Mouse (Mus musculus): ENCODE results near the gene Cdca3. TPM values are rescaled to one million over a fixed set of nuclear protein-coding genes. Genes with fewer than 3 reads are reported as not detected.

The Cdca3 gene
- 128 and 137 TPM in 2 replicates for total RNA-seq (2012; rRNA removed)

GRCm38 (mm10) chr6:124828868-124829798, at the start of gene Cdca3, which contains the start of gene Usp5:
Gene Cdca3 (plus strand): TSS chr6:124829547.
Gene Usp5 (minus strand): TSS chr6:124829484.
- Histone ChIP-seq H3K4me3 (ENCODE audit: insufficient read depth in 1 of 2, low read depth in 1 of 2, low read length in 2 of 2, poor library complexity in 1 of 2, severe bottlenecking in 1 of 2) (peak within 1 kb of the TSS; percentile 83 to 90), H3K9me3 (ENCODE audit: control insufficient read depth, insufficient read depth, low read depth, low read length) (no peaks in the 10 kb centered on the region), H3K9ac (ENCODE audit: insufficient read depth, low read depth, low read length, poor library complexity, severe bottlenecking) (peak within 1 kb of the TSS; percentile 90), H3K36me3 (ENCODE audit: control insufficient read depth, insufficient read depth, low read length, poor library complexity, severe bottlenecking) (peaks cover 40% of the 10 kb centered on the region), H3K4me1 (ENCODE audit: control insufficient read depth in 2 of 2, insufficient read depth in 2 of 2, low read length in 2 of 2, poor library complexity in 1 of 2) (peaks cover 2% of the 10 kb centered on the region in 2 experiments; a peak in 2 of 4 replicates), H3K27ac (ENCODE audit: insufficient read depth, low read depth, low read length, poor library complexity, severe bottlenecking) (peak within 1 kb of the TSS; percentile 60)
- peak; percentile 99 for DNase-seq (ENCODE audit: low read depth, low spot score)
- in situ Hi-C loops (cut with MboI; ENCODE audit: low sequenced_read_pairs in 2 of 2, unreplicated experiment in 2 of 2) = no loop called here
- TF ChIP-seq ZNF384 (IDR thresholded peaks at IDR 0.05; ENCODE audit: low read depth, low read length) (no peak), CHD2 (IDR thresholded peaks at IDR 0.05; ENCODE audit: low read depth, low read length) (peak; percentile 89), HCFC1 (IDR thresholded peaks at IDR 0.05; ENCODE audit: borderline replicate concordance, insufficient read depth, low read length) (peak; percentile 99), MAFK (IDR thresholded peaks at IDR 0.05; ENCODE audit: insufficient read depth, low read depth, low read length) (no peak), ZC3H11A (IDR thresholded peaks at IDR 0.05; ENCODE audit: borderline replicate concordance, low read depth, low read length) (no peak)

GRCm38 (mm10) chr6:124779984-124780416, 49.3 kb upstream of the Cdca3 start:
- no peak overlapping the region for H3K27ac ChIP-seq (ENCODE audit: insufficient read depth, low read depth, low read length, poor library complexity, severe bottlenecking)
- DNase-seq (ENCODE audit: low read depth, low spot score) = no peak
- no peak overlapping the region for H3K9ac ChIP-seq (ENCODE audit: insufficient read depth, low read depth, low read length, poor library complexity, severe bottlenecking)

DNA sequence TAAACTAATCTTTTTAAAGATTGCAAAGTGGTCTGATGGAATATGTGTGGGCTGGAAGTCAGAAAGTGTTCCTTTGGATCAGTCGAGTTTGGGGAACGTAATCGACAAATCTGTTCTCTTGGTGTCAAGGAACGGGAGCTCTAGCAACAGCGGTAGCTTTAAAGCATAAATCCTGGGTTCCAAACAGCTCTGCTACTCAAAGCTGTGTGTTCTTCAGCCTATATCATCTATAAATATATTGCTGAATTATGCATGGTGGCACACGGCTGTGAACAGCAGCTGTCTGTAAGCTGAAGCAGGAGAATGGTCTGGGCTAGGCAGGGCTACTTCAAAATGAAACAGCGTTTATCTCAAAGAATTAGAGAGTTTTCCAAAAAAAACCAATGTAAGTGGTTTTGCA, 48.4 kb upstream of the Cdca3 start:
- DNase-seq (ENCODE audit: low read depth, low spot score) = no peak
- Histone ChIP-seq H3K4me3 (ENCODE audit: insufficient read depth in 1 of 2, low read depth in 1 of 2, low read length in 2 of 2, poor library complexity in 1 of 2, severe bottlenecking in 1 of 2) (no peak overlapping the region), H3K27ac (ENCODE audit: insufficient read depth, low read depth, low read length, poor library complexity, severe bottlenecking) (no peak overlapping the region), H3K9me3 (ENCODE audit: control insufficient read depth, insufficient read depth, low read depth, low read length) (no peaks in the 10 kb centered on the region), H3K4me1 (ENCODE audit: control insufficient read depth in 2 of 2, insufficient read depth in 2 of 2, low read length in 2 of 2, poor library complexity in 1 of 2) (peaks cover 3 to 8% of the 10 kb centered on the region in 2 experiments; a peak in 3 of 4 replicates), H3K36me3 (ENCODE audit: control insufficient read depth, insufficient read depth, low read length, poor library complexity, severe bottlenecking) (no peaks in the 10 kb centered on the region), H3K9ac (ENCODE audit: insufficient read depth, low read depth, low read length, poor library complexity, severe bottlenecking) (no peak overlapping the region)
- in situ Hi-C loops (cut with MboI; ENCODE audit: low sequenced_read_pairs in 2 of 2, unreplicated experiment in 2 of 2) = no loop called here
- no peak for TF ChIP-seq ZC3H11A (IDR thresholded peaks at IDR 0.05; ENCODE audit: borderline replicate concordance, low read depth, low read length)

More at GRCm38 (mm10) chr6:124779984-124780416, 49.3 kb upstream of the Cdca3 start:
- TF ChIP-seq CHD2 (IDR thresholded peaks at IDR 0.05; ENCODE audit: low read depth, low read length) (no peak), ZC3H11A (IDR thresholded peaks at IDR 0.05; ENCODE audit: borderline replicate concordance, low read depth, low read length) (no peak), MAFK (IDR thresholded peaks at IDR 0.05; ENCODE audit: insufficient read depth, low read depth, low read length) (no peak), HCFC1 (IDR thresholded peaks at IDR 0.05; ENCODE audit: borderline replicate concordance, insufficient read depth, low read length) (no peak), ZNF384 (IDR thresholded peaks at IDR 0.05; ENCODE audit: low read depth, low read length) (no peak)
- Histone ChIP-seq H3K4me1 (ENCODE audit: control insufficient read depth in 2 of 2, insufficient read depth in 2 of 2, low read length in 2 of 2, poor library complexity in 1 of 2) (peaks cover 3 to 8% of the 10 kb centered on the region in 2 experiments; a peak in 3 of 4 replicates), H3K4me3 (ENCODE audit: insufficient read depth in 1 of 2, low read depth in 1 of 2, low read length in 2 of 2, poor library complexity in 1 of 2, severe bottlenecking in 1 of 2) (peak overlapping the region; percentile 9 to 19; a peak in 2 of 4 replicates), H3K36me3 (ENCODE audit: control insufficient read depth, insufficient read depth, low read length, poor library complexity, severe bottlenecking) (no peaks in the 10 kb centered on the region), H3K9me3 (ENCODE audit: control insufficient read depth, insufficient read depth, low read depth, low read length) (no peaks in the 10 kb centered on the region)
- in situ Hi-C loops (cut with MboI; ENCODE audit: low sequenced_read_pairs in 2 of 2, unreplicated experiment in 2 of 2) = no loop called here

GRCm38 (mm10) chr6:124782436-124782835, 46.9 kb upstream of the Cdca3 start:
- no peaks in the 10 kb centered on the region for H3K36me3 ChIP-seq (ENCODE audit: control insufficient read depth, insufficient read depth, low read length, poor library complexity, severe bottlenecking)
- TF ChIP-seq ZNF384 (IDR thresholded peaks at IDR 0.05; ENCODE audit: low read depth, low read length) (no peak), HCFC1 (IDR thresholded peaks at IDR 0.05; ENCODE audit: borderline replicate concordance, insufficient read depth, low read length) (no peak), CHD2 (IDR thresholded peaks at IDR 0.05; ENCODE audit: low read depth, low read length) (no peak), ZC3H11A (IDR thresholded peaks at IDR 0.05; ENCODE audit: borderline replicate concordance, low read depth, low read length) (no peak), MAFK (IDR thresholded peaks at IDR 0.05; ENCODE audit: insufficient read depth, low read depth, low read length) (no peak)
- no peaks in the 10 kb centered on the region for H3K9me3 ChIP-seq (ENCODE audit: control insufficient read depth, insufficient read depth, low read depth, low read length)
- peaks cover 3 to 14% of the 10 kb centered on the region in 2 experiments; a peak in 3 of 4 replicates for H3K4me1 ChIP-seq (ENCODE audit: control insufficient read depth in 2 of 2, insufficient read depth in 2 of 2, low read length in 2 of 2, poor library complexity in 1 of 2)
- H3K27ac ChIP-seq (ENCODE audit: insufficient read depth, low read depth, low read length, poor library complexity, severe bottlenecking) = peak overlapping the region; percentile 1; the same call in 1 of the 2 replicates
- DNase-seq (ENCODE audit: low read depth, low spot score) = peak; percentile 74
- H3K9ac ChIP-seq (ENCODE audit: insufficient read depth, low read depth, low read length, poor library complexity, severe bottlenecking) = 0 out of 2 replicates have a peak overlapping the region, but pooled peaks have one; percentile 34
- H3K4me3 ChIP-seq (ENCODE audit: insufficient read depth in 1 of 2, low read depth in 1 of 2, low read length in 2 of 2, poor library complexity in 1 of 2, severe bottlenecking in 1 of 2) = peak overlapping the region in 1 of 2 experiments; percentile 63; a peak in 2 of 4 replicates
- in situ Hi-C loops (cut with MboI; ENCODE audit: low sequenced_read_pairs in 2 of 2, unreplicated experiment in 2 of 2) = no loop called here

All from ES-E14 (cell line).